Mouse (Mus musculus) G1E-ER4 (cell line): ENCODE results near the gene Ganab. TPM values are rescaled to one million over a fixed set of nuclear protein-coding genes. Genes with fewer than 3 reads are reported as not detected.

Experiments used
- GATA1 ChIP-seq: IDR thresholded peaks from one replicate; pipeline ENCODE4 v1.8.0; 2012; ENCODE audit warnings: low read length, inconsistent platforms
- polyA plus RNA-seq: library from polyadenylated mRNA; stranded (reverse); fragments of >175 nt; gene quantifications from 2 replicates; pipeline ENCODE4 v1.2.3, GENCODE M21; 2012

The Ganab gene
- polyA plus RNA-seq, 1 experiment, result 48.4 TPM

- no peak for TF ChIP-seq GATA1
Measured at GRCm38 (mm10) chr19:8920073-8920736, 22.3 kb downstream of the Ganab start, which contains the start of gene B3gat3. Gene B3gat3, plus strand, starts transcription at chr19:8920374.

- TF ChIP-seq GATA1, result no peak
Measured at GRCm38 (mm10) chr19:8920836-8921291, 23.0 kb downstream of the Ganab start.

GRCm38 (mm10) chr19:8921741-8922140 lies 23.9 kb downstream of the Ganab start:
- no peak for TF ChIP-seq GATA1

GRCm38 (mm10) chr19:8926766-8927165 lies 28.9 kb downstream of the Ganab start:
- no peak for TF ChIP-seq GATA1

GRCm38 (mm10) chr19:8927891-8928525 lies 30.1 kb downstream of the Ganab start:
- peak; percentile 99 for TF ChIP-seq GATA1

GRCm38 (mm10) chr19:8928689-8929223 lies 30.9 kb downstream of the Ganab start:
- TF ChIP-seq GATA1, result no peak

GRCm38 (mm10) chr19:8929224-8930088 lies 31.6 kb downstream of the Ganab start, which contains the start of the genes Rom1 and Eml3:
Gene Rom1, minus strand, starts transcription at chr19:8929356.
Gene Eml3, plus strand, starts transcription at chr19:8929552.
- no peak for TF ChIP-seq GATA1

- no peak for TF ChIP-seq GATA1
Measured at GRCm38 (mm10) chr19:8930117-8930516, 32.2 kb downstream of the Ganab start.

GRCm38 (mm10) chr19:8930771-8931170 lies 32.9 kb downstream of the Ganab start:
- TF ChIP-seq GATA1, result no peak

- TF ChIP-seq GATA1, result no peak
Measured at GRCm38 (mm10) chr19:8936736-8937135, 38.9 kb downstream of the Ganab start.

GRCm38 (mm10) chr19:8940526-8941133 lies 42.8 kb downstream of the Ganab start:
- no peak for TF ChIP-seq GATA1

GRCm38 (mm10) chr19:8941136-8941514 lies 43.3 kb downstream of the Ganab start:
- no peak for TF ChIP-seq GATA1

GRCm38 (mm10) chr19:8941515-8942217 lies 43.8 kb downstream of the Ganab start, which contains the start of gene Mta2:
Gene Mta2, plus strand, starts transcription at chr19:8941875.
- TF ChIP-seq GATA1, result no peak

- no peak for TF ChIP-seq GATA1
Measured at GRCm38 (mm10) chr19:8942276-8942964, 44.5 kb downstream of the Ganab start.
